23 mouse cellular contexts compared by ENCODE assay signal in the genomic region with DNA sequence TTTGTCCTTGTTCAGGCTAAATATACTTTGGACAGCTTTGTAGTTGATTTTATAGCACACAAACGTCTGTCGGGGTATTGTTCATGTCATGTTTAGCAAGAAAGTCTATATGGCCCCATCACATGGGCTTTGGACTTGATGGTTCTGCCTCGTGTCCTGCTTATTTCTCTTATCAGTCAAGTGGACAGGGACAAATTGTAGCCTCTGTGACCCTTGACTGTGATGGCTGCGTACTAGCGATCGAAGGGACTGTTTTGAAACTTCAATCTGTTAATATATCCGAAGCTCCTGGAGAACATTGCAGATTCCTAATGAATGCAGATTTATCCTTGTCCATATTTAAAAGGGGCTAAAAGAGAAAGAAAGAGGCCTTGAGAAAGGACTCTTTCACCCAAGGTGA. TPM values are rescaled to one million over a fixed set of nuclear protein-coding genes. Genes with fewer than 3 reads are reported as not detected.
DNase-seq lines count a peak whose midpoint lies in the region; ATAC-seq and TF ChIP-seq lines count a peak whose summit lies in the region.
"Had no signal": no experiment of that assay in that cellular context is flagged by ENCODE, and none has a peak within 500 bp of the region (broad histone marks: within the 10 kb centered on the region; RNA-seq: fewer than 3 reads in every experiment).

No protein-coding gene starts in this region.

- peak; percentile 48; the same call in 1 of the 2 replicates for TF ChIP-seq EP300 in liver, postnatal 0 days (IDR thresholded peaks at IDR 0.05; ENCODE audit: low read depth)

- H3K4me3 ChIP-seq in liver, adult 2 months (ENCODE audit: insufficient read depth, low read depth, low read length): no peak overlapping the region
- H3K4me3 ChIP-seq in liver, embryonic 11.5 days (ENCODE audit: low read depth, low read length): no peak overlapping the region
- no peak overlapping the region for H3K4me3 ChIP-seq in liver, embryonic 15.5 days (replicated peaks)
- no peak overlapping the region for H3K4me3 ChIP-seq in liver, embryonic 12.5 days
- no peak overlapping the region for H3K4me3 ChIP-seq in liver, postnatal 0 days (ENCODE audit: low read depth, low read length)
- H3K4me3 ChIP-seq in lung, adult 2 months (replicated peaks; ENCODE audit: extremely low read depth, low read depth, low read length): no peak overlapping the region
- H3K4me3 ChIP-seq: embryonic facial prominence, embryonic 13.5 days; embryonic facial prominence, embryonic 15.5 days; erythroblast, embryonic 14.5 days; forebrain, embryonic 10.5 days; forebrain, embryonic 12.5 days had no signal

- peak overlapping the region; percentile 25 for H3K9ac ChIP-seq in liver, adult 2 months (ENCODE audit: low read depth, low read length)
- H3K9ac ChIP-seq in liver, embryonic 11.5 days (ENCODE audit: low read depth, low read length): no peak overlapping the region
- H3K9ac ChIP-seq in liver, embryonic 15.5 days: no peak overlapping the region
- H3K9ac ChIP-seq in liver, embryonic 12.5 days: no peak overlapping the region
- H3K9ac ChIP-seq in liver, postnatal 0 days (replicated peaks): no peak overlapping the region
- H3K9ac ChIP-seq: embryonic facial prominence, embryonic 13.5 days; embryonic facial prominence, embryonic 15.5 days; forebrain, embryonic 12.5 days had no signal

- H3K9me3 ChIP-seq in liver, embryonic 11.5 days (ENCODE audit: control insufficient read depth, low read length): no peaks in the 10 kb centered on the region
- no peaks in the 10 kb centered on the region for H3K9me3 ChIP-seq in liver, embryonic 15.5 days (replicated peaks)
- no peaks in the 10 kb centered on the region for H3K9me3 ChIP-seq in liver, embryonic 12.5 days (replicated peaks)
- no peaks in the 10 kb centered on the region for H3K9me3 ChIP-seq in liver, postnatal 0 days (ENCODE audit: low read length)
- H3K9me3 ChIP-seq: embryonic facial prominence, embryonic 13.5 days; embryonic facial prominence, embryonic 15.5 days; forebrain, embryonic 10.5 days; forebrain, embryonic 12.5 days had no signal

- ATAC-seq in liver, embryonic 11.5 days (replicated peaks; ENCODE audit: low FRiP score): no peak
- ATAC-seq in liver, embryonic 15.5 days (ENCODE audit: insufficient read depth): no peak
- no peak for ATAC-seq in liver, embryonic 12.5 days
- peak; percentile 43 for ATAC-seq in liver, postnatal 0 days
- ATAC-seq: forebrain, embryonic 14.5 days had no signal

- peak; percentile 96 for DNase-seq in liver, adult 2 months (ENCODE audit: extremely low read depth, low read depth, low spot score)
- no peak for DNase-seq in liver, embryonic 11.5 days (ENCODE audit: low spot score)
- DNase-seq in liver, postnatal 0 days: no peak
- no peak for DNase-seq in lung, adult 2 months
- DNase-seq: adrenal gland, adult 2 months; adrenal gland, postnatal 10 days; adrenal gland, postnatal 25 days; cerebellum, adult 11 months; cerebellum, adult 18-20 months; cerebellum, adult 8-10 months; cerebellum, adult 9-11 months; cerebellum, postnatal 14 days; cerebellum, postnatal 36 days; embryo, embryonic 11 days had no signal

- TF ChIP-seq POLR2A in liver, adult 2 months (IDR thresholded peaks at IDR 0.05; ENCODE audit: extremely low read depth, insufficient read depth, low read length): no peak
- no peak for TF ChIP-seq POLR2A in lung, adult 2 months (IDR thresholded peaks at IDR 0.05; ENCODE audit: borderline replicate concordance, extremely low read depth, low read depth, low read length)

- H3K4me1 ChIP-seq in liver, adult 2 months (ENCODE audit: control insufficient read depth, insufficient read depth, low read length): peaks cover 72% of the 10 kb centered on the region
- H3K4me1 ChIP-seq in liver, embryonic 11.5 days (replicated peaks; ENCODE audit: control insufficient read depth, insufficient read depth, low read length): peaks cover 15% of the 10 kb centered on the region
- peaks cover 17% of the 10 kb centered on the region; the same call in 1 of the 2 replicates for H3K4me1 ChIP-seq in liver, embryonic 15.5 days (replicated peaks)
- H3K4me1 ChIP-seq in liver, embryonic 12.5 days: peaks cover 33% of the 10 kb centered on the region; the same call in 1 of the 2 replicates
- H3K4me1 ChIP-seq in liver, postnatal 0 days (ENCODE audit: insufficient read depth): peaks cover 35% of the 10 kb centered on the region
- H3K4me1 ChIP-seq in lung, adult 2 months (ENCODE audit: control insufficient read depth, insufficient read depth, low read length): peaks cover 27% of the 10 kb centered on the region

- peak overlapping the region; percentile 88 for H3K27ac ChIP-seq in liver, adult 2 months (replicated peaks; ENCODE audit: insufficient read depth, low read depth, low read length)
- no peak overlapping the region for H3K27ac ChIP-seq in liver, embryonic 11.5 days (ENCODE audit: low read depth, low read length)
- H3K27ac ChIP-seq in liver, embryonic 15.5 days (replicated peaks): peak overlapping the region; percentile 57; the same call in 1 of the 2 replicates
- no peak overlapping the region for H3K27ac ChIP-seq in liver, embryonic 12.5 days
- peak overlapping the region; percentile 75 for H3K27ac ChIP-seq in liver, postnatal 0 days (ENCODE audit: low read depth)
- H3K27ac ChIP-seq: embryonic facial prominence, embryonic 13.5 days; embryonic facial prominence, embryonic 15.5 days; forebrain, embryonic 12.5 days had no signal

- peaks cover 12% of the 10 kb centered on the region; the same call in 1 of the 2 replicates for H3K79me2 ChIP-seq in liver, adult 2 months (ENCODE audit: control insufficient read depth, insufficient read depth, low read length)

- TF ChIP-seq CTCF in liver, adult 2 months (IDR thresholded peaks at IDR 0.05; ENCODE audit: low read depth, low read length): no peak
- TF ChIP-seq CTCF in liver, postnatal 0 days (IDR thresholded peaks at IDR 0.05; ENCODE audit: low read depth): no peak
- no peak for TF ChIP-seq CTCF in lung, adult 2 months (IDR thresholded peaks at IDR 0.05; ENCODE audit: insufficient read depth, low read length)

- H3K36me3 ChIP-seq in liver, adult 2 months (ENCODE audit: control insufficient read depth, insufficient read depth, low read length): peaks cover 15% of the 10 kb centered on the region
- H3K36me3 ChIP-seq in liver, embryonic 11.5 days (ENCODE audit: control insufficient read depth, insufficient read depth, low read length): no peaks in the 10 kb centered on the region
- H3K36me3 ChIP-seq in liver, embryonic 15.5 days (replicated peaks): no peaks in the 10 kb centered on the region
- H3K36me3 ChIP-seq in liver, embryonic 12.5 days: no peaks in the 10 kb centered on the region
- H3K36me3 ChIP-seq in liver, postnatal 0 days (replicated peaks; ENCODE audit: insufficient read depth, low read length): no peaks in the 10 kb centered on the region
- H3K36me3 ChIP-seq: embryonic facial prominence, embryonic 13.5 days had no signal

- no peaks in the 10 kb centered on the region for H3K27me3 ChIP-seq in liver, adult 2 months (ENCODE audit: control insufficient read depth, insufficient read depth, low read length)
- no peaks in the 10 kb centered on the region for H3K27me3 ChIP-seq in liver, embryonic 11.5 days (replicated peaks; ENCODE audit: control insufficient read depth, insufficient read depth, low read length)
- no peaks in the 10 kb centered on the region for H3K27me3 ChIP-seq in liver, embryonic 15.5 days
- no peaks in the 10 kb centered on the region for H3K27me3 ChIP-seq in liver, embryonic 12.5 days (replicated peaks)
- H3K27me3 ChIP-seq in liver, postnatal 0 days (ENCODE audit: insufficient read depth, low read length): no peaks in the 10 kb centered on the region
- H3K27me3 ChIP-seq: embryonic facial prominence, embryonic 13.5 days; embryonic facial prominence, embryonic 15.5 days; forebrain, embryonic 12.5 days had no signal

- no peak overlapping the region for H3K4me2 ChIP-seq in liver, embryonic 11.5 days
- H3K4me2 ChIP-seq in liver, embryonic 15.5 days: no peak overlapping the region
- H3K4me2 ChIP-seq in liver, embryonic 12.5 days: no peak overlapping the region
- H3K4me2 ChIP-seq in liver, postnatal 0 days (ENCODE audit: low read depth, low read length): no peak overlapping the region
- H3K4me2 ChIP-seq: embryonic facial prominence, embryonic 13.5 days; embryonic facial prominence, embryonic 15.5 days; forebrain, embryonic 12.5 days had no signal

- WGBS in liver, adult 2 months: 14% methylated on average over 7 of the region's 7 CpGs
- WGBS in liver, embryonic 11.5 days: 63% methylated on average over 7 of the region's 7 CpGs
- WGBS in liver, embryonic 15.5 days (ENCODE audit: insufficient replicate concordance): 62% methylated on average over 7 of the region's 7 CpGs
- WGBS in liver, embryonic 12.5 days (ENCODE audit: insufficient replicate concordance): 64% methylated on average over 7 of the region's 7 CpGs
- WGBS in liver, postnatal 0 days (ENCODE audit: insufficient replicate concordance): 46% methylated on average over 7 of the region's 7 CpGs
- WGBS in lung, adult 2 months: 70% methylated on average over 7 of the region's 7 CpGs

RNA-seq across cellular contexts. Expression of a gene that starts 30.7 kb away (rescaled TPM):
- total RNA-seq in liver, adult 2 months (2014; rRNA removed): 64.1 and 81.1 TPM in 2 replicates
- 81.0 and 84.2 TPM in 2 replicates for polyA plus RNA-seq in liver, adult 2 months (2012; rRNA removed)
- 29.5 TPM in 2 replicates for polyA plus RNA-seq in liver, embryonic 11.5 days (2014; fragmentation: Nextera tagmentation; extraction: Ambion mirVana)
- 14.2 and 17.2 TPM in 2 replicates for polyA plus RNA-seq in liver, embryonic 15.5 days (2015; fragmentation: Nextera tagmentation; extraction: Ambion mirVana)
- 14.5 and 15.6 TPM in 2 replicates for polyA plus RNA-seq in liver, embryonic 12.5 days (2016; fragmentation: Nextera tagmentation; extraction: Ambion mirVana)
- 50.3 and 62.4 TPM in 2 replicates for polyA plus RNA-seq in liver, postnatal 0 days (2015; fragmentation: Nextera tagmentation; extraction: Ambion mirVana)
- polyA plus RNA-seq in lung, adult 2 months (2012; rRNA removed): 170 and 187 TPM in 2 replicates
- total RNA-seq: MEL had no signal

Comparison
In these comparisons a context has a peak if more than half of its experiments do, and no peak if none do; other contexts are left out.
1. H3K27ac ChIP-seq: peak in liver, adult 2 months (single experiment), liver, embryonic 15.5 days (single experiment) and liver, postnatal 0 days (single experiment); none in liver, embryonic 11.5 days (single experiment) and liver, embryonic 12.5 days (single experiment).